Mouse (Mus musculus): ENCODE measurements around the gene Gm20683.

The Gm20683 gene

GRCm38 (mm10) chr17:25841117-25841880, at the start of gene Gm20683:
TSS of gene Gm20683 (minus strand) at chr17:25841763.
- in situ Hi-C loops (cut with MboI) = no loop called here

- in situ Hi-C loops (cut with MboI) = no loop called here
Measured at GRCm38 (mm10) chr17:25888837-25889236, 47.3 kb upstream of the Gm20683 start.

DNA sequence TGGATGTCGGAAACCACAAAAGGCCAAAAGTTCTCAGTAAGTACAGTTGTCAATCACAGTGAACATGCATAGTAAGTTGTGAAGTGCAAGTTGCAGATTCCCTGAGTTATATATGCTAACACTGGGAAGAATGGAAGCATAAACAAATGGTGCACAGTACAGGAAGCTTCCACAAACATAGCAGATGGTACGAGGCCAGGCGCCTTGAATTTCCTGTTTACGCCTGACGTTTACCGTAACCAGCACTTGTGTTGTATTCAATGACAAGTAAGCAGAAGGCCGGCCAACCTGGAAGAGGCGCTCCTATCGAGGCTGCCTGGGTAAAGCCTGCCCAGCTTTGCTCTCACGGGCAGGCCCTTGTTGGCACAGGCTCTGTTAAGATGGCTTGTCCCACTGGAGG, 45.9 kb upstream of the Gm20683 start:
- in situ Hi-C loops (cut with MboI) = no loop called here

- in situ Hi-C loops (cut with MboI) = no loop called here
Measured at GRCm38 (mm10) chr17:25886806-25887205, 45.2 kb upstream of the Gm20683 start.

DNA sequence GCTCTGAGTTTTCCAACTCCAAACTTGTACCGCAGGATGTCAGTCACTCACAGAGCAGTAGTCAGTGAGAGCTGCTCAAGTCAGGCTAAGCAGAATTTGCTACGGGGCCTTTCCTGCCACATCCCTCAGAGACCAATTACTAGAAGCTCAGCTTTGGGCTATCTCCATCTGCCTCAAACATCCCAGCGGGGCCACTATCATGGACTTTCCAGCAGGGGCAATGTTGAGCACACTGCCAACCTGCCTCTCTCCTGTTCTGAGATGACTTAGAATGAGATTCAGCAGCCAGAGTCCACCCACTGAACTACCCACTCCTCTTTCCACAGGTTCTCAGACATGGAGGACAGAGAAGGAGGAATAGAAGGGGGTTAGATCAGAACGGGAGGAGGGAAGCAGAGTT, 44.1 kb upstream of the Gm20683 start:
- in situ Hi-C loops (cut with MboI) = no loop called here

GRCm38 (mm10) chr17:25883824-25884223, 42.3 kb upstream of the Gm20683 start:
- in situ Hi-C loops (cut with MboI) = no loop called here

- in situ Hi-C loops (cut with MboI) = no loop called here
Measured at GRCm38 (mm10) chr17:25883268-25883667, 41.7 kb upstream of the Gm20683 start.

DNA sequence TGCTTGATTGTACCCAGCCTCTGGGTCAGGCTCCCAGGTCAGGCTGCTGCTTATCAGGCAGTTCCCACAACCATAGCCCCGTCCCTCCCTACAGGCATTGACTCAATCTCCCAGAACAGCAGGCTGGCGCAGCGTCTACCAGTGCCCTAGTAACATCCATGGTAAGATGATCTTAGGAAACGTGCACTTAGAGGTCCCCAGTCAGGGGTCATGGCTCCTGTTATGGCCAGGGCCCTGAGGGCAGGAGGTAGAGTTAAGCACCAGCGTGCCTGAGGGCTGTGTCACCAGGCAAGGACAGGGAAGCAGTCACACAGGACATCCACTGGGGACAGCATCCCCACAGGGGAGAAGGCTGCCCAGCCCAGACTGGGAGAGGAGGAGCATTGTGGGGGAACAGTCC, 40.7 kb upstream of the Gm20683 start:
- in situ Hi-C loops (cut with MboI) = no loop called here

DNA sequence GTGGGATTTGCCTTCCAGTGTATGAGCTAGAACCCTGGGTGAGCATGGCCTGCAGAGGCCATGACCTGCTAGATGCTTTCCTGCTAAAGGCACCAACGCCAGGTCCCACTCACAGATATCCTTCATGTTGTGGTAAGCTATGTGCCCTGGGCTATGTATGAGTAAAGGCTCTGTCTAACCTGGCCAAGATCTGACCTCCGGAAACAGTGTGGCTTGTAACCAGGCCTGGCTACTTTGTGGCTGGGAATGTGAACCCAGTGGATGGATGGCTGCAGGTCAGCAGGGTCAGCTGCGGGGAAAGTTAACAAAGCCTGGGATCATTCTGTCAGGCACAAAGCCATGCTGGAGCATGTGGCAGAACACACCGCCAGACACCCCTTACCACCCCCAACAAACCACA, 40.1 kb upstream of the Gm20683 start:
- in situ Hi-C loops (cut with MboI) = no loop called here

DNA sequence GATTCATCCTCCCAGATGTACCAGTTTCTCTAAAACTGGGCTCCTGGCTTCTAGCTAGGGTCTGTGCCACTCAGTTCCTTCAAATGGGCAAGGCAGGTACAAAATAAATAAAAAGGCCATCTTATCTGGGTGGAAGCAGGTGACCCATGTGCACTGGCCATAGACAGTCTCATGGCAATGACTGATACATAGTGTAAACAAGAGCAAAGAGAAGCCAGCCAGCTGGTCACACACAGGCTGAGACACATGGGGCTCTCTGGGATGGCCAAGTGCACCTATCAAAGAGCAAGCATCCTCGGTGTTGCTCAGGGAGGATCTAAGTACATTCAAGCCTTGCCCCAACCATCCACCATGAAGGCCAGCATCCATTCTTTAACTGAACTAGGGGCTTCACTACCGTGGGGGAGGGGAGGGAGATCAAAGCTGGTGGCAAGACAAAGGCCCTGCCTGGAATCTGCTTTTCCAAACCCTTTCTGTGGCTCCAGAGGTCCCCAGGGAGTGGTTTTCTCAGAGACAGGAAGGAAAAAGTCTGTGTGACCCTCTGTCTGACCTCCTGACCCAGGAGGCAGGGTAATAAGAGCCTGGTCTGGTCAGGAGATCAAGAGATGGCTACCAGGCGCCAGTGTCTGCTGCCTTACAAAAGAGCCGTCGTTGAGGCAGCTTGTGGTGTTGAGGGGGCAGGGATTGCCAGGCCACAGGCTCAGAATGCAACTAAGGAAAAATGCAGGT, 39.5 kb upstream of the Gm20683 start:
- in situ Hi-C loops (cut with MboI) = no loop called here

DNA sequence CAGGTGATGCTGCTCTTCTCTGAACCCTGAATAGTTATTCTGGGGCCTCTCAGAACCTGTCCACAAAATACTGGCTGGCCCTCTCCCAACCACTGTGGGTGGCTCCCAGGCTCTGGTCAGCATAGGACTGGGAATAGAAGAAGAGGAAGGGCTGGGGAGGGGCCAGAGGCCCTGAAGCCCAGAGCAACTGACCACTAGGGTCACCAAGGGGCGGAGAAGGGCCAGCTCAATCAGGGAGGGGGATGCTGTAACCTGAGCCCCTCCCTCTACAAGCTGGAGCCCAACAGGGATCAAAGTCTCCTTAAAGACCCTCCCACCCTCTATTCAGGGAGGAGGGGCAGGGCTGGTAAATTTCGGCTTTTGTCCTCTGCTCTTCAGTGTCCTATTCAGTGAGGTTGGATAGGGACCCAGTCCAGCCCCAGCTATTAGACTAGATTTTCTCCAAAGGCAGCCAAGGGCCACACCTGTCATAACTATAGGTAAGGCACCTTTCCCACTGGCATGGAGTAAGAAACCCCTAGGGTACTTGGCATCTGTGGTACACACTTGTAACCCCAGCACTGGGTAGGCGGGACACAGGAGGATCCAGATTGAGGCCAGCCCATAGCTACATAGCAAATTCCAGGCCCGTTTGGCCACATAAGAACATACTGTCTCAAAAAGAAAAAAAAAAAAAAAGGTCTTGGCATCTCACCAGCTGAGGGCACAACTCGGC, 38.8 kb upstream of the Gm20683 start, which contains the start of gene Wfikkn1:
TSS of gene Wfikkn1 (minus strand) at position 663 of the 715 bp plus-strand sequence.
- in situ Hi-C loops (cut with MboI) = no loop called here

GRCm38 (mm10) chr17:25879750-25880149, 38.2 kb upstream of the Gm20683 start:
- in situ Hi-C loops (cut with MboI) = no loop called here

DNA sequence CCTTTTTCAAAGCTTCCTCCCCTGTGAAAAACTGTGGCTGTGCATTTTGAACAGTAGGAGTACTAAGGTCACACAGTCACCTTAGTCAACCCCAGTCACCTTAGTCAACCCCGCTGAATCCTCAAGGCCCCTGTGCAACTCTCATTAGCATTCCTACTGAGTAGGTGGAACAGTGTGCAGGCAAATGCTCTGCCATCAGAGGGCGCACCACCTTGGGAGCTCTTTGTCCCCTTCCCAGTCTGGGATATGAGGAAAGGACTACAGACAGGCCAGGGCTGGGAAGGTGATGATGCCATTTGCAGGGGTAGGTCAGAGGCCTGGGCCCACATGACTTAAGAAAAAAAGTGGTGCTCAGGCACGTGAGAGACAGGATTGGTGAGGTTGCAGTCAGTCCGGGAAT, 37.7 kb upstream of the Gm20683 start:
- in situ Hi-C loops (cut with MboI) = no loop called here

GRCm38 (mm10) chr17:25878611-25879180, 37.1 kb upstream of the Gm20683 start:
- in situ Hi-C loops (cut with MboI) = no loop called here

DNA sequence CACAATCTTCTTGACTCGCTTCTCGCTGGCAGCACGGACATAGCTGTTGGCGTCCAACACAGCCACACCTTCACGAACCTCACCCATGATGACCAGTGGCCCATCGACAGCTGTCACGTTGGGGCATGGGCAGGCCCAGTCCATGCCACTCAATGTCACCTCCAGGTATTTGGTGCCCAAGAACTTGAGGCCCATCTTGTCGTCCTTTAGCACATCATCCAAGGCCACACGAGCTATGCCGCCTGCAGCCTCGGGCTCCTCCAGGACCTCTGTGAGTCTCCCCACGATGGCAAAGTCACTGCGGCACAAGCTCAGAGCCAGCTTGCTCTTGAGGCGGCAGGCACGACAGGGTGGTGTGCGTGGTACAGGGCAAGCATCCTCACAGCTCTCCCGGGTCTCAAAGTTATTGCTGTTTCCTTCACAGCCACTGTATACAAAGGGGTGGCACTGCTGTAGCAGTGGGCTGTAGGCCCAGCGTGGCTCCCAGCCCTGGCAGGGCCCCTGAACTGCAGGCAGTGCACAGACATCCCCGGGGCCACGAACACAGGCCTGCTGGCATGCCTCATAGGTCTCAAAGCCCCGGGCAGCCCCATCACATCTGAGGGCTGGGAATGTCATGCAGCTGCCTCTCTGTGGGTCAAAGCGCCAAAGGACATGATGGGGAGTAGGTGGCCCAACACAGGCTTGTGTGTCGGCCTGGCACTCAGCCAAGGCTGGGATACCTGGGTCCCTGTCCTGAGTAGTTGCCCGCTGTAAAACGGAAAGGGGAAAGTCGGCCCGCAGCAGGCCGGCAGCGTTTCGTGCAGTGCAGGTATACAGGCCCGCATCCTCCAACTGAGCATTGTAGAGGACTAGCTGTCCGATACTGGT, 36.4 kb upstream of the Gm20683 start:
- in situ Hi-C loops (cut with MboI) = no loop called here

DNA sequence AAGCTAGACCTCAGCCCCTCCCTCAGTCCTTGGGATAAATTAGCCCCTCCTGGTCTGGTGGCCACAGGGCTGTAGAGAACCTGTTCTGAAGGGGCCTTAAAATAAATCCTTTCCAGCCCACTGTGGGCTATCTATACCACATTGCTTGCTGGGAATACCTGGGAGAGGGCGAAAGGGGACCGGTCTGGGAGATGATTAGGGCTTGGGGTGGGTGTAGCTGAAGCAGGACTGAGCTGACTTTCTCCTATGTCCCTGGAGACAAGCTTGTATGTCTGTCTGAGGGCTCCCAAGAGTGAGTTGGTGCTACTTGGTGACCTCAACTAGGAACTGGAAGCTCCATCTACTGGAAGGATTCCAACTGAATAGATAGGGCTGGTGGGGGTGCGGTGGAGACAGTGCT, 35.5 kb upstream of the Gm20683 start:
- in situ Hi-C loops (cut with MboI) = no loop called here

DNA sequence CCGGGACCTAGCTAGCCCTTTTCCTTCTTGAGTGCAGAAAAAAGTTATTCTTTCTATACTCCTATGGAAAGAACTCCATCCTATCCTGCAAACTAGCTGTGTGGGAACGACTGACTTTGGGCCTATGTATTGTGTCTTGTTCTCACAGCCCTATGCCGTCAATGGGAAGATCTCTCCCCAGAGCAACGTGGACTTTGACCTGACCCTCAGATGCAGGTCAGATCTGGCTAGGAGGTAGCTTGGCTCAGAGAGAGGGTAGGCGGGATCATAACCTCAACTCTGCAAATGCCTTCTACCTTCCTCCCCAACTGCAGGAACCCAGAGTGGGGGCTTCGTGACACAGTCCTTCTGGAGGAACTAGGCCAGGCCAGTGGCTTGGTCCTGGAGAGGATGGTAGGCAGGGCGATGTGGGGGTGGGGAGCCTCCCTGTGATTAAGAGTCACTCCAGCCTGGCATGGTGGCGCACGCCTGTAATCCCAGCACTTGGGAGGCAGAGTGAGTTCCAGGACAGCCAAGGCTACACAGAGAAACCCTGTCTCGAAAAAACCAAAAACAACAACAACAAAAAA, 34.9 kb upstream of the Gm20683 start:
- in situ Hi-C loops (cut with MboI) = no loop called here

- in situ Hi-C loops (cut with MboI) = no loop called here
Measured at GRCm38 (mm10) chr17:25875171-25876136, 33.9 kb upstream of the Gm20683 start.

- in situ Hi-C loops (cut with MboI) = no loop called here
Measured at GRCm38 (mm10) chr17:25874721-25875170, 33.2 kb upstream of the Gm20683 start, which contains the start of gene Mettl26. TSS of gene Mettl26 (plus strand) at chr17:25875074.

Measured in mature B cell (primary cell).